Mouse (Mus musculus) activated CD4-positive, CD25-positive, alpha-beta regulatory T cell, adult 4 months (primary cell): Measurements from ENCODE around the gene Xpo5. TPM values are rescaled to one million over a fixed set of nuclear protein-coding genes. Genes with fewer than 3 reads are reported as not detected.

Experiments used
- polyA plus RNA-seq, 2 experiments: library from polyadenylated mRNA; unstranded; fragments of 100-300 nt; shearing (Covaris generic); gene quantifications; one replicate each; pipeline ENCODE4 v1.2.1; 2017

Xpo5 gene
- polyA plus RNA-seq, 2 experiments from 2014 or later: 21.3 to 29.8 TPM

Other genes starting within 250 kb of the Xpo5 start
- not detected for gene Vegfa, start 170.4 kb upstream of the Xpo5 start, polyA plus RNA-seq
- 100 to 1,000 TPM; 101 to 132 TPM for gene Mrps18a, start 91.8 kb upstream of the Xpo5 start, polyA plus RNA-seq
- gene Rsph9, start 58.6 kb upstream of the Xpo5 start, polyA plus RNA-seq: 1 to 10 TPM; 1.5 TPM
- gene Mad2l1bp, start 49.2 kb upstream of the Xpo5 start, polyA plus RNA-seq: 10 to 100 TPM; 59.6 to 59.9 TPM
- gene Gtpbp2, start 41.8 kb upstream of the Xpo5 start, polyA plus RNA-seq: 10 to 100 TPM; 39.6 to 55.7 TPM
- 1 to 10 TPM; 8.3 to 10.0 TPM for gene Polh, start 137 bp upstream of the Xpo5 start, polyA plus RNA-seq
- 100 to 1,000 TPM in 1 of 2 experiments, 10 to 100 TPM in 1; 86.1 to 118 TPM for gene Polr1c, start 45.3 kb downstream of the Xpo5 start, polyA plus RNA-seq
- gene Yipf3, start 45.3 kb downstream of the Xpo5 start, polyA plus RNA-seq: 10 to 100 TPM; 56.0 to 56.2 TPM
- gene Lrrc73, start 50.7 kb downstream of the Xpo5 start, polyA plus RNA-seq: under 1 TPM in 1 of 2 experiments, not detected in 1; 0.42 TPM
- 10 to 100 TPM; 22.5 to 24.1 TPM for gene Tjap1, start 80.2 kb downstream of the Xpo5 start, polyA plus RNA-seq
- gene Dlk2, start 94.6 kb downstream of the Xpo5 start, polyA plus RNA-seq: not detected
- 1 to 10 TPM; 2.4 to 4.3 TPM for gene Abcc10, start 125.6 kb downstream of the Xpo5 start, polyA plus RNA-seq
- gene Zfp318, start 180.9 kb downstream of the Xpo5 start, polyA plus RNA-seq: 1 to 10 TPM; 5.4 TPM
- not detected for gene Crip3, start 226.1 kb downstream of the Xpo5 start, polyA plus RNA-seq
- gene Slc22a7, start 235.7 kb downstream of the Xpo5 start, polyA plus RNA-seq: not detected